Mouse (Mus musculus) hindbrain, embryonic 15.5 days (tissue): Measurements from ENCODE around the gene E330009J07Rik. TPM values are rescaled to one million over a fixed set of nuclear protein-coding genes. Genes with fewer than 3 reads are reported as not detected.

Source experiments
- ATAC-seq: fragments of 200-750 bp; cut with Nextera tagmentation; 2 replicates; pipeline ENCODE4 v1.8.0; 2017; ENCODE audit warnings: low read depth, moderate number of reproducible peaks, moderate TSS enrichment; ENCODE audit not compliant: low FRiP score
- H3K27ac ChIP-seq: fragments of 300-500 bp; sonication (generic); replicated peaks from 2 replicates; pipeline ENCODE4 v1.5.1; 2015; ENCODE audit warnings: mild to moderate bottlenecking, inconsistent platforms
- H3K27me3 ChIP-seq: fragments of 300-500 bp; sonication (generic); 2 replicates; pipeline ENCODE4 v1.6.1; 2015; ENCODE audit warnings: control low read depth, inconsistent platforms
- H3K36me3 ChIP-seq: fragments of 300-500 bp; sonication (generic); 2 replicates; pipeline ENCODE4 v1.6.1; 2015; ENCODE audit warnings: control low read depth, inconsistent platforms
- H3K4me1 ChIP-seq: fragments of 300-500 bp; sonication (generic); replicated peaks from 2 replicates; pipeline ENCODE4 v1.6.1; 2015; ENCODE audit warnings: control low read depth, inconsistent platforms
- H3K4me2 ChIP-seq: fragments of 300-500 bp; sonication (generic); 2 replicates; pipeline ENCODE4 v1.6.1; 2015; ENCODE audit warnings: moderate library complexity, mild to moderate bottlenecking, inconsistent platforms
- H3K4me3 ChIP-seq: fragments of 300-500 bp; sonication (generic); 2 replicates; pipeline ENCODE4 v1.5.1; 2015; ENCODE audit warnings: mild to moderate bottlenecking, inconsistent platforms
- H3K9ac ChIP-seq: fragments of 300-500 bp; sonication (generic); 2 replicates; pipeline ENCODE4 v1.6.1; 2015; ENCODE audit warnings: inconsistent platforms
- H3K9me3 ChIP-seq: fragments of 300-500 bp; sonication (generic); 2 replicates; pipeline ENCODE4 v1.6.1; 2016; ENCODE audit warnings: control low read depth, inconsistent platforms
- WGBS: fragments of 180-500 bp; shearing (Covaris S2); methylation state at CpG from one replicate; pipeline ENCODE4 v1.1.7; 2015; 5-methylcytosine and 5-hydroxymethylcytosine counted together
- polyA plus RNA-seq: library from polyadenylated mRNA; unstranded; fragments of >200 nt; fragmentation: Nextera tagmentation; extraction: Ambion mirVana; gene quantifications from 2 replicates; pipeline ENCODE4 v1.2.1, GENCODE M21; 2015

E330009J07Rik gene
- polyA plus RNA-seq, 1 experiment from 2014 or later, result 16.9 TPM

GRCm38 (mm10) chr6:40388660-40389059, 47.3 kb downstream of the E330009J07Rik start:
- H3K27me3 ChIP-seq, result no peaks in the 10 kb centered on the region
- no peak overlapping the region for H3K9ac ChIP-seq
- no peak overlapping the region for H3K4me3 ChIP-seq
- ATAC-seq, result no peak
- 69% methylated on average over 4 of the region's 4 CpGs for WGBS
- no peak overlapping the region for H3K4me2 ChIP-seq
- H3K36me3 ChIP-seq, result 0 out of 2 replicates have a peak, but pooled peaks cover 8% of the 10 kb centered on the region
- H3K27ac ChIP-seq, result no peak overlapping the region
- H3K4me1 ChIP-seq, result no peaks in the 10 kb centered on the region
- H3K9me3 ChIP-seq, result no peaks in the 10 kb centered on the region

GRCm38 (mm10) chr6:40385682-40386081, 50.3 kb downstream of the E330009J07Rik start:
- Histone ChIP-seq H3K27ac (no peak overlapping the region), H3K9me3 (no peaks in the 10 kb centered on the region), H3K36me3 (peaks cover 16% of the 10 kb centered on the region; the same call in 1 of the 2 replicates), H3K9ac (no peak overlapping the region), H3K27me3 (no peaks in the 10 kb centered on the region), H3K4me2 (no peak overlapping the region), H3K4me3 (no peak overlapping the region), H3K4me1 (no peaks in the 10 kb centered on the region)
- 62% methylated on average over 3 of the region's 3 CpGs for WGBS
- ATAC-seq, result no peak

GRCm38 (mm10) chr6:40381908-40382307, 54.0 kb downstream of the E330009J07Rik start:
- ATAC-seq, result no peak
- H3K4me1 ChIP-seq, result no peaks in the 10 kb centered on the region
- H3K4me3 ChIP-seq, result no peak overlapping the region
- peaks cover 25% of the 10 kb centered on the region for H3K36me3 ChIP-seq
- H3K9ac ChIP-seq, result no peak overlapping the region
- no peak overlapping the region for H3K27ac ChIP-seq
- 84% methylated on average over 4 of the region's 4 CpGs for WGBS
- H3K27me3 ChIP-seq, result no peaks in the 10 kb centered on the region
- H3K4me2 ChIP-seq, result no peak overlapping the region
- H3K9me3 ChIP-seq, result no peaks in the 10 kb centered on the region

GRCm38 (mm10) chr6:40380181-40380580, 55.8 kb downstream of the E330009J07Rik start:
- H3K4me1 ChIP-seq, result no peaks in the 10 kb centered on the region
- H3K9me3 ChIP-seq, result no peaks in the 10 kb centered on the region
- no peaks in the 10 kb centered on the region for H3K27me3 ChIP-seq
- 93% methylated on average over 3 of the region's 3 CpGs for WGBS
- no peak overlapping the region for H3K4me3 ChIP-seq
- H3K9ac ChIP-seq, result no peak overlapping the region
- no peak for ATAC-seq
- no peak overlapping the region for H3K27ac ChIP-seq
- H3K4me2 ChIP-seq, result no peak overlapping the region
- peaks cover 21% of the 10 kb centered on the region for H3K36me3 ChIP-seq

- Histone ChIP-seq H3K4me3 (no peak overlapping the region), H3K9me3 (no peaks in the 10 kb centered on the region), H3K4me2 (no peak overlapping the region), H3K36me3 (0 out of 2 replicates have a peak, but pooled peaks cover 12% of the 10 kb centered on the region), H3K4me1 (no peaks in the 10 kb centered on the region), H3K27me3 (no peaks in the 10 kb centered on the region), H3K27ac (no peak overlapping the region), H3K9ac (no peak overlapping the region)
- WGBS, result 95% methylated on average over 6 of the region's 6 CpGs
- ATAC-seq, result no peak
Observed at GRCm38 (mm10) chr6:40371031-40371430, 64.9 kb downstream of the E330009J07Rik start.

- no peak for ATAC-seq
- Histone ChIP-seq H3K9me3 (no peaks in the 10 kb centered on the region), H3K4me3 (no peak overlapping the region), H3K9ac (no peak overlapping the region), H3K27me3 (no peaks in the 10 kb centered on the region), H3K4me1 (no peaks in the 10 kb centered on the region), H3K4me2 (no peak overlapping the region), H3K36me3 (peaks cover 14% of the 10 kb centered on the region), H3K27ac (no peak overlapping the region)
- WGBS, result 89% methylated on average over 7 of the region's 7 CpGs
Observed at GRCm38 (mm10) chr6:40353360-40353759, 82.6 kb downstream of the E330009J07Rik start.

Other genes with a start within 250 kb of the E330009J07Rik start
- 57.2 and 57.3 TPM in 2 replicates for gene Agk, start 111.0 kb downstream of the E330009J07Rik start, polyA plus RNA-seq
- gene Wee2, start 3.0 kb upstream of the E330009J07Rik start, polyA plus RNA-seq, result 0.18 and 0.33 TPM in 2 replicates
- 96.6 and 103 TPM in 2 replicates for gene Ssbp1, start 35.2 kb upstream of the E330009J07Rik start, polyA plus RNA-seq
- not detected in 2 replicates for gene Tas2r137, start 55.1 kb upstream of the E330009J07Rik start, polyA plus RNA-seq
- 0.14 TPM in 1 of 2 replicates, not detected in the other for gene Tas2r108, start 57.4 kb upstream of the E330009J07Rik start, polyA plus RNA-seq
- not detected in 2 replicates for gene Prss37, start 83.4 kb upstream of the E330009J07Rik start, polyA plus RNA-seq
- 0.10 and 0.21 TPM in 2 replicates for gene Olfr461, start 118.9 kb upstream of the E330009J07Rik start, polyA plus RNA-seq
- gene Olfr460, start 133.4 kb upstream of the E330009J07Rik start, polyA plus RNA-seq, result not detected in 2 replicates
- 0.27 and 0.59 TPM in 2 replicates for gene Clec5a, start 149.7 kb upstream of the E330009J07Rik start, polyA plus RNA-seq
- not detected in 2 replicates for gene Tas2r138, start 177.2 kb upstream of the E330009J07Rik start, polyA plus RNA-seq
- gene Mgam, start 192.7 kb upstream of the E330009J07Rik start, polyA plus RNA-seq, result 0.13 and 0.16 TPM in 2 replicates